Comparison of ENCODE assay signal across 21 mouse cellular contexts in genomic region chr1:92919151-92919550, GRCm38 (mm10). TPM values are rescaled to one million over a fixed set of nuclear protein-coding genes. Genes with fewer than 3 reads are reported as not detected.
"Had no signal": no experiment of that assay in that cellular context is flagged by ENCODE, and none has a peak within 500 bp of the region (broad histone marks: within the 10 kb centered on the region; RNA-seq: fewer than 3 reads in every experiment).

No protein-coding gene starts in this region.

- H3K9me3 ChIP-seq: kidney, embryonic 15.5 days; limb, embryonic 12.5 days; limb, embryonic 15.5 days; liver, embryonic 13.5 days; midbrain, embryonic 12.5 days; midbrain, embryonic 15.5 days; neural tube, embryonic 12.5 days; neural tube, embryonic 15.5 days had no signal

- H3K4me2 ChIP-seq: kidney, embryonic 15.5 days; limb, embryonic 12.5 days; limb, embryonic 15.5 days; liver, embryonic 13.5 days; midbrain, embryonic 12.5 days; midbrain, embryonic 15.5 days; neural tube, embryonic 12.5 days; neural tube, embryonic 15.5 days had no signal

- H3K4me3 ChIP-seq: kidney, embryonic 15.5 days; left cerebral cortex, adult 2 months; limb, embryonic 12.5 days; limb, embryonic 15.5 days; liver, embryonic 13.5 days; midbrain, embryonic 12.5 days; midbrain, embryonic 15.5 days; neural tube, embryonic 12.5 days; neural tube, embryonic 15.5 days had no signal

- ATAC-seq: midbrain, embryonic 15.5 days had no signal

- H3K4me1 ChIP-seq: kidney, embryonic 15.5 days; limb, embryonic 12.5 days; limb, embryonic 15.5 days; midbrain, embryonic 12.5 days; neural tube, embryonic 12.5 days had no signal

- H3K9ac ChIP-seq: kidney, embryonic 15.5 days; limb, embryonic 12.5 days; limb, embryonic 15.5 days; liver, embryonic 13.5 days; midbrain, embryonic 12.5 days; midbrain, embryonic 15.5 days; neural tube, embryonic 12.5 days; neural tube, embryonic 15.5 days had no signal

- DNase-seq: kidney, adult 8-10 months; layer of hippocampus, postnatal 36 days; liver, embryonic 13.5 days; lung, adult 2 months; lung, postnatal 14 days; right cerebral cortex, adult 18-20 months; right cerebral cortex, postnatal 14 days; right cerebral cortex, postnatal 4 days; thymus, adult 2 months; thymus, postnatal 14 days; thymus, postnatal 4 days had no signal

- H3K27me3 ChIP-seq: kidney, embryonic 15.5 days; limb, embryonic 12.5 days; limb, embryonic 15.5 days; liver, embryonic 13.5 days; midbrain, embryonic 12.5 days; midbrain, embryonic 15.5 days; neural tube, embryonic 12.5 days; neural tube, embryonic 15.5 days had no signal

- H3K27ac ChIP-seq: kidney, embryonic 15.5 days; left cerebral cortex, adult 2 months; limb, embryonic 12.5 days; limb, embryonic 15.5 days; liver, embryonic 13.5 days; macrophage; midbrain, embryonic 12.5 days; midbrain, embryonic 15.5 days; neural tube, embryonic 12.5 days; neural tube, embryonic 15.5 days had no signal

RNA-seq across cellular contexts. Expression of gene Ankmy1, which starts 16.4 kb away (rescaled TPM):
- polyA plus RNA-seq: liver, embryonic 13.5 days; liver, embryonic 16.5 days had no signal
